17 mouse cellular contexts compared by ENCODE assay signal in the genomic region with DNA sequence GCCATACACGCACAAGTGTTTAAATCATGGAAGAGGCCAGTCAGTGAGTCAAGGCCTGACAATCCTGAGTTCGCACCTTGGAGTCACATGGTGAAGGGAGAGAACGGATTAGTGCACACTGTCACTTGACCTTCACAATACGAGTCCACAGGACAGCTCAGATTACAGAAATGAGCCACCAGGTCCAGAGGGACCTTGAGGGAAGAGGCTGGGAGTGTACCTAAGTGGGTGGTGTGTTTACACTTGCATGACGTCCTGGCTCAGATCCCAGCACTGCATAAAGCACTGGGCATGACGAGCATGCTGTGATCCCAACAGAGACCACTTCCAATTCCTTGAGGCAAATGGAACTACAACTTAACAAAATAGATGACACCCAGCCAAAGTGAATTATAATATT. TPM values are rescaled to one million over a fixed set of nuclear protein-coding genes. Genes with fewer than 3 reads are reported as not detected.
A peak's percentile ranks its signal among the peaks of the same experiment; 100 is the strongest.
DNase-seq lines count a peak whose midpoint lies in the region; ATAC-seq and TF ChIP-seq lines count a peak whose summit lies in the region.
"Had no signal": no experiment of that assay in that cellular context is flagged by ENCODE, and none has a peak within 500 bp of the region (broad histone marks: within the 10 kb centered on the region; RNA-seq: fewer than 3 reads in every experiment).

No protein-coding gene starts in this region.

- no peak overlapping the region for H3K9ac ChIP-seq in kidney, embryonic 14.5 days (ENCODE audit: low read depth, low read length)
- H3K9ac ChIP-seq in lung, embryonic 14.5 days: no peak overlapping the region
- H3K9ac ChIP-seq in stomach, postnatal 0 days (ENCODE audit: low read length): no peak overlapping the region
- H3K9ac ChIP-seq in midbrain, embryonic 13.5 days (replicated peaks): no peak overlapping the region
- H3K9ac ChIP-seq: embryonic facial prominence, embryonic 15.5 days; forebrain, embryonic 12.5 days; midbrain, embryonic 12.5 days had no signal

- no peak for TF ChIP-seq CTCF in lung, embryonic 14.5 days (IDR thresholded peaks at IDR 0.05; ENCODE audit: low read depth)
- TF ChIP-seq CTCF in lung, adult 2 months (IDR thresholded peaks at IDR 0.05; ENCODE audit: insufficient read depth, low read length): no peak
- TF ChIP-seq CTCF in stomach, postnatal 0 days (IDR thresholded peaks at IDR 0.05; ENCODE audit: low read depth): no peak

- H3K4me2 ChIP-seq in kidney, embryonic 14.5 days (replicated peaks; ENCODE audit: low read depth, low read length): no peak overlapping the region
- H3K4me2 ChIP-seq in lung, embryonic 14.5 days: no peak overlapping the region
- H3K4me2 ChIP-seq in stomach, postnatal 0 days (replicated peaks; ENCODE audit: low read depth): no peak overlapping the region
- no peak overlapping the region for H3K4me2 ChIP-seq in midbrain, embryonic 13.5 days (replicated peaks)
- H3K4me2 ChIP-seq: embryonic facial prominence, embryonic 15.5 days; forebrain, embryonic 12.5 days; heart, embryonic 11.5 days; midbrain, embryonic 12.5 days had no signal

- H3K4me1 ChIP-seq in kidney, embryonic 14.5 days (ENCODE audit: control insufficient read depth, insufficient read depth, low read length): peaks cover 12% of the 10 kb centered on the region
- 0 out of 2 replicates have a peak, but pooled peaks cover 4% of the 10 kb centered on the region for H3K4me1 ChIP-seq in lung, embryonic 14.5 days (ENCODE audit: insufficient read depth)
- H3K4me1 ChIP-seq in lung, adult 2 months (ENCODE audit: control insufficient read depth, insufficient read depth, low read length): peaks cover 5% of the 10 kb centered on the region; the same call in 1 of the 2 replicates
- peaks cover 5% of the 10 kb centered on the region; the same call in 1 of the 2 replicates for H3K4me1 ChIP-seq in stomach, postnatal 0 days (replicated peaks; ENCODE audit: control insufficient read depth, insufficient read depth)
- H3K4me1 ChIP-seq in midbrain, embryonic 13.5 days (replicated peaks): peaks cover 18% of the 10 kb centered on the region

- no peak for TF ChIP-seq POLR2A in lung, adult 2 months (IDR thresholded peaks at IDR 0.05; ENCODE audit: borderline replicate concordance, extremely low read depth, low read depth, low read length)

- 45% methylated on average over 6 of the region's 6 CpGs for WGBS in kidney, embryonic 14.5 days
- 26% methylated on average over 6 of the region's 6 CpGs for WGBS in lung, embryonic 14.5 days
- WGBS in lung, adult 2 months: 42% methylated on average over 6 of the region's 6 CpGs
- WGBS in large intestine, adult 2 months: 19% methylated on average over 6 of the region's 6 CpGs
- 31% methylated on average over 6 of the region's 6 CpGs for WGBS in stomach, postnatal 0 days
- 76% methylated on average over 6 of the region's 6 CpGs for WGBS in midbrain, embryonic 13.5 days

- DNase-seq in kidney, postnatal 4 days: no peak
- DNase-seq in lung, embryonic 14.5 days: peak; percentile 62
- DNase-seq in lung, adult 2 months: no peak
- DNase-seq in large intestine, adult 2 months (ENCODE audit: low read depth, low spot score): peak; percentile 65
- peak; percentile 57 for DNase-seq in stomach, postnatal 0 days (ENCODE audit: low spot score)
- DNase-seq: cerebellum, adult 18-20 months; gastrocnemius, postnatal 36 days; left cerebral cortex, postnatal 4 days; thymus, postnatal 36 days had no signal

- no peaks in the 10 kb centered on the region for H3K27me3 ChIP-seq in kidney, embryonic 14.5 days (ENCODE audit: control insufficient read depth, insufficient read depth, low read length)
- H3K27me3 ChIP-seq in lung, embryonic 14.5 days (ENCODE audit: insufficient read depth, low read length): no peaks in the 10 kb centered on the region
- H3K27me3 ChIP-seq in stomach, postnatal 0 days (ENCODE audit: control insufficient read depth, insufficient read depth, low read length): no peaks in the 10 kb centered on the region
- H3K27me3 ChIP-seq in midbrain, embryonic 13.5 days: no peaks in the 10 kb centered on the region
- H3K27me3 ChIP-seq: embryonic facial prominence, embryonic 15.5 days had no signal

- 0 out of 2 replicates have a peak, but pooled peaks have one; percentile 26 for ATAC-seq in kidney, embryonic 14.5 days (ENCODE audit: low FRiP score, low TSS enrichment)
- ATAC-seq in lung, embryonic 14.5 days (ENCODE audit: insufficient read depth): peak; percentile 19; the same call in 1 of the 2 replicates
- peak; percentile 78 for ATAC-seq in stomach, postnatal 0 days (ENCODE audit: low FRiP score, low TSS enrichment)
- ATAC-seq in midbrain, embryonic 13.5 days: no peak
- ATAC-seq: activated CD4-positive, CD25-positive, alpha-beta regulatory T cell, adult 4 months had no signal

- peaks cover 25% of the 10 kb centered on the region for H3K36me3 ChIP-seq in kidney, embryonic 14.5 days (ENCODE audit: control insufficient read depth, insufficient read depth, low read length)
- peaks cover 36% of the 10 kb centered on the region for H3K36me3 ChIP-seq in lung, embryonic 14.5 days (ENCODE audit: insufficient read depth)
- peaks cover 6% of the 10 kb centered on the region; the same call in 1 of the 2 replicates for H3K36me3 ChIP-seq in stomach, postnatal 0 days (ENCODE audit: control insufficient read depth, insufficient read depth, low read length)
- H3K36me3 ChIP-seq in midbrain, embryonic 13.5 days: peaks cover 30% of the 10 kb centered on the region

- no peak overlapping the region for H3K27ac ChIP-seq in kidney, embryonic 14.5 days (ENCODE audit: low read depth, low read length)
- no peak overlapping the region for H3K27ac ChIP-seq in lung, embryonic 14.5 days (ENCODE audit: low read depth)
- H3K27ac ChIP-seq in stomach, postnatal 0 days (replicated peaks): no peak overlapping the region
- H3K27ac ChIP-seq in midbrain, embryonic 13.5 days: no peak overlapping the region
- H3K27ac ChIP-seq: embryonic facial prominence, embryonic 15.5 days; forebrain, embryonic 12.5 days; midbrain, embryonic 12.5 days had no signal

- no peak for TF ChIP-seq EP300 in stomach, postnatal 0 days (optimal IDR thresholded peaks at IDR 0.05)

- H3K4me3 ChIP-seq in kidney, embryonic 14.5 days (ENCODE audit: low read length): no peak overlapping the region
- H3K4me3 ChIP-seq in lung, embryonic 14.5 days (ENCODE audit: low read depth, low read length): no peak overlapping the region
- H3K4me3 ChIP-seq in lung, adult 2 months (replicated peaks; ENCODE audit: extremely low read depth, low read depth, low read length): no peak overlapping the region
- no peak overlapping the region for H3K4me3 ChIP-seq in stomach, postnatal 0 days (ENCODE audit: low read depth, low read length)
- H3K4me3 ChIP-seq in midbrain, embryonic 13.5 days (replicated peaks): no peak overlapping the region
- H3K4me3 ChIP-seq: embryonic facial prominence, embryonic 15.5 days; forebrain, embryonic 12.5 days; midbrain, embryonic 12.5 days; myocyte had no signal

- no peaks in the 10 kb centered on the region for H3K9me3 ChIP-seq in kidney, embryonic 14.5 days (ENCODE audit: control insufficient read depth, low read length)
- H3K9me3 ChIP-seq in lung, embryonic 14.5 days (ENCODE audit: low read depth, low read length): no peaks in the 10 kb centered on the region
- no peaks in the 10 kb centered on the region for H3K9me3 ChIP-seq in stomach, postnatal 0 days (ENCODE audit: control insufficient read depth, low read length)
- H3K9me3 ChIP-seq in midbrain, embryonic 13.5 days: no peaks in the 10 kb centered on the region
- H3K9me3 ChIP-seq: embryonic facial prominence, embryonic 15.5 days; forebrain, embryonic 12.5 days; midbrain, embryonic 12.5 days had no signal

RNA-seq across cellular contexts. Expression of a gene that starts 15.1 kb away (rescaled TPM):
- 1.8 and 2.1 TPM in 2 replicates for polyA plus RNA-seq in kidney, embryonic 14.5 days (2014; fragmentation: Nextera tagmentation; extraction: Ambion mirVana)
- polyA plus RNA-seq in lung, embryonic 14.5 days (2014; fragmentation: Nextera tagmentation; extraction: Ambion mirVana): 2.6 and 3.1 TPM in 2 replicates
- 24.8 and 45.1 TPM in 2 replicates for polyA plus RNA-seq in lung, adult 2 months (2012; rRNA removed)
- 6.0 and 6.1 TPM in 2 replicates for polyA plus RNA-seq in large intestine, adult 2 months (2012; rRNA removed)
- polyA plus RNA-seq in stomach, postnatal 0 days (2015; fragmentation: Nextera tagmentation; extraction: Ambion mirVana): 1.8 and 3.2 TPM in 2 replicates
- not detected in 2 replicates for polyA plus RNA-seq in midbrain, embryonic 13.5 days (2015; fragmentation: Nextera tagmentation; extraction: Ambion mirVana)
- polyA plus RNA-seq: activated CD4-positive, CD25-positive, alpha-beta regulatory T cell, adult 4 months had no signal

RNA-seq across cellular contexts. Expression of a gene that starts 33.0 kb away (rescaled TPM):
- 82.4 and 118 TPM in 2 replicates for polyA plus RNA-seq in kidney, embryonic 14.5 days (2014; fragmentation: Nextera tagmentation; extraction: Ambion mirVana)
- 122 and 131 TPM in 2 replicates for polyA plus RNA-seq in lung, embryonic 14.5 days (2014; fragmentation: Nextera tagmentation; extraction: Ambion mirVana)
- 38.0 and 49.9 TPM in 2 replicates for polyA plus RNA-seq in lung, adult 2 months (2012; rRNA removed)
- 40.1 and 40.7 TPM in 2 replicates for polyA plus RNA-seq in large intestine, adult 2 months (2012; rRNA removed)
- 36.5 and 38.3 TPM in 2 replicates for polyA plus RNA-seq in stomach, postnatal 0 days (2015; fragmentation: Nextera tagmentation; extraction: Ambion mirVana)
- polyA plus RNA-seq in midbrain, embryonic 13.5 days (2015; fragmentation: Nextera tagmentation; extraction: Ambion mirVana): 134 and 140 TPM in 2 replicates

Comparison
In these comparisons a context has a peak if more than half of its experiments do, and no peak if none do; other contexts are left out.
1. DNase-seq: peak in lung, embryonic 14.5 days (single experiment), large intestine, adult 2 months (single experiment) and stomach, postnatal 0 days (single experiment); none in kidney, postnatal 4 days (0 of 2) and lung, adult 2 months (single experiment).